Mouse (Mus musculus) regulatory T cell (primary cell): ENCODE measurements around the gene Ppm1h.

Experiments used
- in situ Hi-C: fragments of 300-600 bp; cut with MboI, MseI; formaldehyde crosslinking; loops from one replicate; pipeline ENCODE4 v1.15.1; 2025; ENCODE audit warnings: high pct_unique_total_duplicates

The Ppm1h gene

DNA sequence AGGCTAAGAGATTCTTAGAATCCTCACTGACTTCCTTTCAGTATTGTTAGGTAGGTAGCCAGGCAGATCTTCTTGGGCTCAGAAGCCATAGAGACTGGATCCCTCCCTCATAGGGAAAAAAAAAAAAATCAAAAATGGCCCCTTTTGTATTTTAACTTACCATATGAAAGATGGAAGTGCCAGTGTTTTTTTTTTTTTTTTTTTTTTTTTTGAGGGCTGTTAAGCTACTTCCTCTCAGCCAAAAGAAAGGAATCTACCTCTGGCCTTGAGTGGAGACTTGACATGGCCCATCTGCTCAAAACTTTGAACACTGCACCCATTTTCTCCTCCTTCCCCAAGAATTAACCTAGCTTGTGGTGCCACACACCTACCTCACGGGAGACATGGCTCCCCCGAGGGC is 127.3 kb downstream of the Ppm1h start:
- in situ Hi-C loops: loop anchor here (5.0 to 10.0 kb wide), 2 partner anchors 249 to 279 kb away; no protein-coding TSS in a partner anchor

DNA sequence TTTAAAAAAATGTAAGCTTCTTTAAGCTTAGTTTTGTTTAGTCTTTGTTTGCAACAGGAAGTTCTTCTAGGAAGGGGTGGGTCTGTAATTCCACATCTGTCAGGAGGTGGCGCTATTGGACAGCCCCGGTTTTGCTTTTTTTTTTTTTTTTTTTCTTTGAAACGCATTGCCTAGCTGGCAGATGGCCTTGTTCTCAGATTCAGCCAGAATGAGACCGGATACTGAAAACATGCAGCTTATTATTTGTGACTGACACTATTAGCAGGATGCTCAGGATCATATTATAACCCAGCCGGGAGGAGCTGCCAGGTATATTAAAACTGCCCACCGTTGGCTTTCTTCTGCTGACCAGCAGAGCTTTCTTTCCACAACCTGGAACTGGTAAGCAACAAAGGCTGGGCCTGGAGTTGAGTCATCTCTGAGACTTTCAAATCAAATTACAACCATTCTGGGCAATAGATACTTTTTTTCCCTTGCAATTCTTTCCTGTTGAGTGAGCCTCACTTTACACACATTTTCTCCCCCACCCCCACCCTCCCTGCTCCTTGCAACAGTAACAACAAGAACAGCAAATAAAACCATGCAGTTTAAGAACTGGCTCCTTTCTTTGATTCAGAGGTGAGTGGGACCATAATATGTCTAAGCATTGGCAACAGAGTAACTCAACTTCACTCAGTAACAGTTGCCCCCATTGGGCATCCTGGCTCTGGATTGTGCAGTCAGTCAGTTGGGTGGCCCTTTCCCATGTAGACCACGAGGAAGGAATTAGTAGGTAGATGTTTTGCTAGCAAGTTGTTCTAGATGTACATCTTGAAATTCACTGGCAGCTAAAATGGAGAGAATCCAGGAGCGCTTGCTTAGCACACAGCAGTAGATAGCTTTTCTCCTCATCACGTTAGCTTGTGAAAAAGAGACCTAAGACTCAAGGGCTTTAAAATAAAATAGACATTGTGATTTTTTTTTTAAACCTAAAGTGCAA is 128.9 kb downstream of the Ppm1h start:
- in situ Hi-C loops: loop anchor here (5.0 to 10.0 kb wide), 2 partner anchors 250 to 277 kb away; no protein-coding TSS in a partner anchor

DNA sequence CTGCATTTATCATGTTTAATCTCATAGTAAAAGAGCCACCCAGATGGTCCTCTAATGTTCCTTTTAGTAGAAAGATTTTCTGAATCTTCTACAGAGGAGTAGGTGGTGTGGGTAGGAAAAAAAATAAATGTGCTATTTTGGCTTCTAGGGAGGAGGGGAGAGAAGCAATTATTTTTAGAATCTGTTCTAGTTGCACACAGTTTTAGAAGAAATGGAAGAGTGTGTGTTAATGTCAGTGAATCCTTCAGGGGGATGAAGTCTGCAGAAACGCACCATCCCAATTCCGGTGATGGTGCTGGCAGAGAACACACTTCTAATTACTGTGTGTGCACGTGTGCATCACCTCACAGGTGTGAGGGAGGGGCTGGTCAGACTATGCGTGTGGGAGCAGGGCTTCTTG is 129.6 kb downstream of the Ppm1h start:
- in situ Hi-C loops: loop anchor here (5.0 to 10.0 kb wide), 2 partner anchors 251 to 277 kb away; no protein-coding TSS in a partner anchor

DNA sequence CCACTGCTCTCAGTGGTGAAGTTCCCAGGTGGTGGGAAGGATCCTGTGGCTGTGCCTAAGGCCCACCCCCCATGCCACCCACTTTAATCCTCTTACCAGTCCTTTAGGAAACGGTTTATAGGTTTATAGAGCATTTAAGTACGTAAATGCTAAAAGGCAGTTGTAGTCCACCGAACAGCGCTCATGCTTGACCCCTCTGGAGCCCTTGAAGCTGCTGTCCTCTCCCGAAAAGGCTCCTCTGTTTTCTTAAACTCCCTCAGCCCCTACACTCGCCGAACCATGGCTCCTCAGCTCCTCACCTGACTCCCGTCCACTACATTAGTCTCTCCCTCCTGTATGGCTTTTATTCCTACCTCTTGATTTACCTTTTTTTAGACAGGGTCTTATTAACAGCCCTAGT is 131.3 kb downstream of the Ppm1h start:
- in situ Hi-C loops: loop anchor here (5.0 to 10.0 kb wide), 2 partner anchors 253 to 275 kb away; no protein-coding TSS in a partner anchor

DNA sequence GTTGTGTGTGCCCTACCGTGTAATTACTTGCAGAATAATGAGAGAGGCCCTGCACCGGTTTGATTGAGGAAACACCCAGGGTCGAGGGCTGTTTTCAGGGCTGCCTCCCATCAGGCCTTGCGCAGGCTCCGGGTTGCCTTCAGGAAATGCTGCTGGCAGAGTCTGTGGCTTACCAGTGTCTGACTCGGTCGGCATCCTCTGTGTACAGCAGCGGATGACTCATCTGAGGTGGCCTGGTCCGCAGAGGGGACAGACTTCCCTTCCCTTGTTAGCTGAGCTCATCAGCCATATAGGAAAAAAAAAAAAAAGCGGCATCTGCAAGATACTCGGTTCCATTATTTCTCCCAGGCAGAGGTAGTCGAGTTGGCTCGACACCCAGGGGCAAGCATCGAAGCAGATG is 136.5 kb downstream of the Ppm1h start:
- in situ Hi-C loops: no loop called here

DNA sequence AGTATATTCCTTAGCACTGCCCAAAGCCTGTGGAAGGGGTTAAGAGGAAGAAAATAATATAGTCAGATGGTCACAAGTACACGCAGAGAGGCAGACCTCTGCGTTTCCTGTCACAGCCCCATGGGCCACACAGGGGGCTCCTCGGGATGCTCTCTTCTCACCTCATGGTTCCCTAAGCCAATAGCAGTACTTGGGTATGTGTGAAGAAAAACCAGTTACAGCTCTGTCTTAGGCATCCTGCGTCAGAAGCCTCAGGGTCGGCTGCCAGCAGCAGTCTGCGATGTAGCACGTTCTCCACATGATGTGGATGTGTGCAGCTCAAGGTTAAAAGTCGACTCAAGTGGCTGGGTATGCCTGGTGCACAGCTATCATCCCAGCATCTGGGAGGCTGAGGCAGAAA is 139.2 kb downstream of the Ppm1h start:
- in situ Hi-C loops: no loop called here

DNA sequence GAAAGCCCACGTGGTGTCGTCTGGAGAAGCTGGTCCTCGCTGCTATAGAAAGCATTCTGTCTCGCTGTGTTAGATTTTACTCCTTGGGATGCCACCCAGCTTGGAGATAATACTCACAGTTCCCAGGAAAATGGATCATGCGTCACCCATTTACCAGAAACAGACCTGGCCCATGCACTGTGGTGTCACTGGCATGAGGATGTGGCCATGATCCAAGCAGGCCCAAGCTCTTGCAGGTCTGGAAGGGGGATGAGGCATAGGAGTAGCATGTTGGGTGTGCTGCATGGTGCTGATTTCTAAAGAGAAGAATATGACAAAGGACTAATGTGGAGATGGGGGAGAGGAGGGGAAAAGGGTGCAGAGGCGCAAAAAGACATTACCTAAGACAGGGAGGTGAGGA is 141.2 kb downstream of the Ppm1h start:
- in situ Hi-C loops: no loop called here

DNA sequence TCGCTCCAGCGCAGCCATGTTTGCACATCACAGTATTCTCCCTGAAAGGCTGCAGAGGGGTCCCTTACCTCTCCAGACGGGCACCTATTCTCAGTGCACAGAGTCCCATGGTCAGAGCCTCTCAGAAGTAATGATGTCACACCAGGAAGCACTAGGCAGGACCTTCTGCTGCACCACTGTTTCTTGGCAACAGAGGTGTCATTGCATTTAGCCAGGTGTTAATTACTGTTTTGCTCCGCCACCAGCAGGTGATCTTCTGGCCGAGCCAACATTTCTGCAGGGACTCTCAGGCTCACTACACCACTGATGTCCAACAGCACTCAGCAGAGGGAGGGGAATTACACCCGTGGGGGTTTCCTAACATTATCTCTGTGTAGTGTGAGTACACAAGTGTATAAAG is 143.0 kb downstream of the Ppm1h start:
- in situ Hi-C loops: no loop called here

DNA sequence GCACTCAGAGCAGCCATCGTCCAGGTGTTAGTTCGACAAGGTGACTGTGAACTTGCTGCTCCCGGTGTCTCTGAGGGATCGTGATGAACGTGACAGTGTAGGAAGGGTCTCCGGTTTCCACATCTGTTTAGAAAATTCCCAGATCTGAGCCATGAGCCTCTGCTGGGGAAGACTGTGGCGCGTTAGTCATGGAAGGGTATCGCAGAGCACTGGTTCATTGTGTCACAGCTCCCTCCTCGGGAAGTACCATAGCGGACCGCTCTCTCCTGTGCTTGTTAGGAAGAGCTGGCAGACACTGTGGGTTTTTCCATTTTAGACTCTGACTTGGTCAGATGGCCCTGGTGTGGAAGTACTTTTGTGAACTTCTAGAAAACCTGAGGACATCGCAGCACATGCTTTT is 145.1 kb downstream of the Ppm1h start:
- in situ Hi-C loops: no loop called here

DNA sequence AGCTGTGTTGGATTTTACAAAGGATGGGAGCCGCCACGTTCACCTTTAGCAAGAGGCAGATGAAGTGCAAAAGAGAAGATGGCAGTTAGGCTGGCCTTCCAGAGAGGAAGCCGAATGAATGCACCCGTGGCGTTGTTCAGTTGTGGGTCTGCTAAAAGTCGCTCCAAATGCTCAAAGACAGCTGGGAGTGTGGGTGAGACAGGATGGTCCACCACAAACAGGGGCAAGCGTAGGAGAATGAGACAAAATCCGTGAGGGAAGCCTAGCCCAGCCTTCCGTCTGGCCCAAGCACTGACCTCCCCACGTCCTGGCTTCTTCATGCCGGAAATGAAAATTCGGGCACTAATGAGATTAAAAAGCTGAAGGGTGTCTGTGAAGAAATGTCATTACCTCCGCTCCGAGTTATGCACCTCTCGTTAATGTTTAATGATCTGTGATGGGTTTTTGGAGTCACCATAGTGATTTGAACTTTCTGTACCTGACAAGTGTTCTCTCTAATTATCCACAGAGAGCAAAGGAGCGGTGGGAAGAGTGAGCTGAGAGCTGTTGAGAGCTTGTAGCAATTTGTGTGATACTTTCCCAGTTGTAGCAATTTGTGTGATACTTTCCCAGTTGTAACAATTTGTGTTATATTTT is 148.3 kb downstream of the Ppm1h start:
- in situ Hi-C loops: no loop called here

DNA sequence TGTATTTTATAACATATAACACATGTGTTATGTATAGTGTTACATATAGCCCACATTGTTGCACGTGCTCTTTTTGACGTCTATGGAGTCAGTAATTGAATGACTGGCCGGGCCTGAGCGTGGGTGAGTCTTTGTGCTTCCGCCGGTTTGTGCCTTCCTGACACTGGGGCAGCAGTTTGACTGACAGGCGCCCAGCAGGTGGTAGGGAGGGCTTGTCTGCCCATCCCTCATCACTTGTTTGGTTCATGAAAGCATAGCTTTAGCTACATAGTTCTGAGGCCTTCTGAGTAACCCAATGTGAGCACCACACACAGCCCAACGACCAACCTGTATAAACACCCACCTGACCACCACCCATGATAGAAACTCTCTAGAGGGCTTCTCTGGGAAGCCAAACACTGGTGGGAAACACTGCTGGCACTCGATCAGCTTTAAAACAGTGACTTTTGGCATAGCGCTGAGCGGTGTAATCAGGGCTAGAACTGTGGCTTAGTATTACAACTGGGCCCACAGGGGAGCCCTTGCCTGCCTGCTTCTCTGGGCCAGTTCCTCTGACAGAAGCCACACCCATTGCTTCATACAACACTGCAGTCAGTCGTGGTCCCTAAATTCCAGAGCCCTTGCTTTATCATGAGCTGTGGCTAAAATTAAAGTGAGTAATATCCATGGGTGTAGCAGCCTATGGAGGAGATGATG is 149.3 kb downstream of the Ppm1h start:
- in situ Hi-C loops: no loop called here

DNA sequence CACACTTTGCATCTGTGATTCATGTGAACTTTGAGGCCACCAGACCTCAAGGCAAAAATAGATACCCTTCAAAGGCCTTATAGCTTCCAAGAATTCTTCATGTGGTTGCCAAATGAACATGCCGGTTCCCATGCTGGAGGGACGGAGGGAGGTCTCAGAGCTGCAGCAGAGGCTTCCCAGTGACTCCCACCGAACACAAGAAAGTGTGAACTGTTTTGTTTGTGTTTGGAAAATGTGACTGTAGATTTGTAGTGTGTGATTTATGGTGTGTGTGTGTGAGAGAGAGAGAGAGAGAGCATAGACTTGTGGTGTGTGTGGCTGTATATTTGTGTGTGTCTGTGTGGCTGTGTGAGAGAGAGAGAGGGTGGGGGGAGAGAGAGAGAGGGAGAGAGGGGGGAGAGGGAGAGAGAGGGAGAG is 151.2 kb downstream of the Ppm1h start:
- in situ Hi-C loops: no loop called here

DNA sequence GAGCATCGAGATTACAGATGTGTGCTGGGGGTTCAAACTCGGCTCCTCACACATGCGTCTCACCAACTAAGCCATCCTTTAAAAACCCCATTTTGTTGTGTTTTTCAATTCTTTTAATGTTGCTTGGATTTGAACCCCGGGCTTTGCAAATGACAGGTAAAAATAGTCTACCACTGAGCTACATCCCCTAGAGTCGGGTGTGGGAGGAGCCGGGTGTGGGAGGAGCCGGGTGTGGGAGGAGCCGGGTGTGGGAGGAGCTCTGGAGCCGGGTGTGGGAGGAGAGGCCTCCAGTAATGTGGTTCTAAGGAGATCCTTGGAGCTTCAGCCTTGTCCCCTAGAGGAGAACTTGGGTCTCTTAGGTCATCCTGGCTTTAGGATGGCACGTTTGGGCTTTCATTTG is 152.1 kb downstream of the Ppm1h start:
- in situ Hi-C loops: no loop called here

DNA sequence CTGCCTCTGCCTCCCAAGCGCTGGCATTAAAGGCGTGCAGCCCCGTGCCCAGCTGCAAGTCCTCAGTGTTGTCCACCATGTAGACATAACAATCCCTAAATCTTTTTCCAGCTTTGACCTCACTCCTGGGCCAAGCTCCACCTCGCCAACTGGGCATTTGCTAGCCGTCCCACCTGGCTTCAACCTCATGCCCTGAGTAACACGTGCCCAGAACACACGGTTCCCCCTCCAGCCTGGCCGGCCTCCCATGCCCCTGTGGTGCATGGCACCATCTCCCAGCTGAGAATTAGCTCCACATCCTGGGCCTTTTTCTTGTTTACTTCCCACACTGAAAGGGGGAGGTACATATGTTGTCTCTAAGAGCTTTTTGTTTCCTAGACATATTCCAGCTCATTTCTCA is 163.5 kb downstream of the Ppm1h start:
- in situ Hi-C loops: no loop called here

DNA sequence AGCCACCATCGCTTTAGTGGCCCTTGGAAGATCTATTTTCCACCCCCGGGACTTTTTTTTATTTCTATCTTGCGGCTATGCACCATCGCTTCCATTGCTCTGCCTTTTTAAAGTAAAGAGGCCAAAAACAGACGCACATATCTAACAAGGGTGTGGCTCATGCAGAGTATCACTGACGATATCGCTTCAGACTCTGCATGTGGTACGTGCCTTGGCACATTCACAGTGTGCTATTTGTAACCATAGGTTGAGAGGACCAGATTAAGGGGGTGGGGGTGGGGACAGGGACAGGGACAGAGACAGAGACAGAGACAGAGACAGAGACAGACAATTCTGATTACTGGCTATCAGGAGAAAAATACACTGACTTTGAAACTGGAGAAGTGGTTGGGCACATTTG is 164.4 kb downstream of the Ppm1h start:
- in situ Hi-C loops: no loop called here

DNA sequence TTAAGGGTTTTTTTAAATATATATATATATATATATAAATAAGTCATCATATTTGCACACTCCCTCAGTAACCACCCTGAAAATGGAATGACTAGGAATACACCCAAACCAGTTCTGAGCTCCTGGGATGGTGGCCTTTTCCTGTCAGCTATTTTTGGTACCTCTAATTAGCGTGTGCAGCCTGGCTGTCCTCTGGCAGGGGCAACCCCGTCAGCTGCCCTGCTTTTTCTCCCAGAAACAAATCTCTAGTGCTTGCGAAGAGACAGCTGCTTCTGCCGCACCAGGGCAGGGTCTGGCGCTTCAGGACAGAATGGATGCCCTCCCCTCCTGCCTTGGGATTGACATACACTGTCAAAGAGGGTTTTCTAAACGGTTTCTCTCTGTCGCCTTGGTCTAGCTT is 166.9 kb downstream of the Ppm1h start:
- in situ Hi-C loops: no loop called here

DNA sequence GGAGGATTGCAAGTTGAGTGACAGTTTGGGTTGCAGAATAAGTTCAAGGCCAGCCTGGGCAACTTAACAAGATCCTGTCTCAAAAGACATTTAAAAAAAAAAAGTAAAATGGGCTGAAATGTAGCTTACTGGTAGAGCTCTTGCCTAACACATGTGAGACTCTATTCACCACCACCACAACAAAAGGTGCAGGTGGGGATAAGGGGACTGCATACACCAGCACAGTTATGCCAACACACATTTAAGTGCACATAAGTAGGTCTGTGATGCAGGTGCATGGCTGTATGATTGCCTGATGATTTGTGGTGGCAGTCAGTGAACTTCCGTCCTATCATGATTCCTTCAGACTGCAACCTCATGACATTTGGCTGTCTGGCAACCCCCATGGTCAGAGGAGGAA is 167.9 kb downstream of the Ppm1h start:
- in situ Hi-C loops: no loop called here

DNA sequence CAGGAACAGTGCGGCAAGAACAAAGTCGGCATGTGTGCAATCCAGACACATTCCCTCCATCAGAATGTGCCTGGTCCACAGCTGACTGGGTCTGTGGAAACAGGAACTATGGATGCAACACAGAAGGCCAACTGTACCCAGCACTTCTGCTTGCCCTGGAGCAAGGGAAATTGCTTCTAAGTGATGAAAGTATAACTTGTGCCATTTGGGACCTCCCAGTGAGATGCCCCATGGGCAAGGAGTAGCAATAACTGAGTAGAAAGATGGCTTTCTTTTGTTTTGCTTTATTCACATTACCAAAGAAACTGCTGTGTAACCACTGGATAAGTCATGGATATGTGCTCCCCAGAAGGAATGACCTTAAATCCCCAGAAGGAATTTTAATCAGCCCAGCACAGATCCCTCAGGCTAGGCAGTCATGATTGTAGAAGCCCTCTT is 169.5 kb downstream of the Ppm1h start:
- in situ Hi-C loops: no loop called here

DNA sequence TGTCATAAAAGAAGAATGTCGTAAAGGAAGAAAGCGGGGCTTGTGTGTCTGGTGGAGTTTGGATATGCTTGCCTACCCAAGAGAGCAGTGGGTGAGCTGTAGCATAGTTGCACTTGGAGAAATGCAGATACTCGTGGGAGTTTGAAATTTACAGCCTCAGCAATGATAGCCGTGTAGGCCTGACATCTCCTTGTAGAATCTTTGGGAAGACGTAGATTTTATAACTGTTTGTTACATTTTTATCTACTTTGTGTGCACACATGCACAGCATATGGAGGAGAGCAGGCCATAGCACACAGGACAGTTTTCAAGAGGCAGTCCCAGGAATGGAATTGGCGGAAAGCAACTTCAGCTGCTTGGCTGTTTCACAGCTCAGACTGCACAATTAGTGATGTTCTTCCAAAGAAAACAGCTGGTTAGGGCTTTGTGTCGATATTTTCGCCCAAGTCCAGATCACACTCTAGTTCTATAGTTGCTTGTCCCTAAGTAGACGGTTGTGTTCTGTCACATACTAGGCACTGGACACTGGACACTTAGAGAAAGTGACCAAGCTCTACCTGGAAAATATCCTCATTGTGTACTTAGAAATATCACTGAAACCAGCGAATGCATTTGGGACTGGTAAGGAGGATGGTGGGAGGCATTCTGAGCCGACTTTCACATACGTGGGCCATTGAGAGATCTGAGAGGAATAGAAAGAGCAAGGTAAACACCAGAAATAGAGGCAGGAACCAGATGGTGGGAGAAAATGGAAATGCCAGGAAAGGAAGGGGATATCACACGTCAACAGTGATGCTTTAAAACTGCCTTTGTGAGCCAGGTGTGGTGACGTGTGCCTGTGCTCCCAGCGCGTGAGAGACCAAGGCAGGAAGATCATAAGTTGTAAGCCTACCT is 173.0 kb downstream of the Ppm1h start:
- in situ Hi-C loops: no loop called here

DNA sequence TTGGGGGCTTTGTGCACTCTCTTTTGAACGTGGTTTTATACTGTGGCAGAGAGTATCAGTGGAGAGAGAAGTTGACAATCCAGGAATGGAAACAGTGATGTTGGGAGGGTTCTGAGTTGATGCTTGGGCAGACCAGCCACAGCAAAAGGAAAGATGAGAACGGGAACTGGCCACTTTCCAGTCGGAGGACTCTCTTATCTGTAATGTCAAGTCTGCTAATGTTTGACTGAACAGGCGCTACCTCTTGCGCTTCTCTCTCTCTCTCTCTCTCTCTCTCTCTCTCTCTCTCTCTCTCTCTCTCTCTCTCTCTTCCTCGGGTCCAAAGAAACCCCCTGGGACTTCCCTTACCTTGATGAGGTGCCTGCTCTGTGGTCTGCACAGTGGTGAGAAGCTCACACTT is 176.0 kb downstream of the Ppm1h start:
- in situ Hi-C loops: no loop called here

DNA sequence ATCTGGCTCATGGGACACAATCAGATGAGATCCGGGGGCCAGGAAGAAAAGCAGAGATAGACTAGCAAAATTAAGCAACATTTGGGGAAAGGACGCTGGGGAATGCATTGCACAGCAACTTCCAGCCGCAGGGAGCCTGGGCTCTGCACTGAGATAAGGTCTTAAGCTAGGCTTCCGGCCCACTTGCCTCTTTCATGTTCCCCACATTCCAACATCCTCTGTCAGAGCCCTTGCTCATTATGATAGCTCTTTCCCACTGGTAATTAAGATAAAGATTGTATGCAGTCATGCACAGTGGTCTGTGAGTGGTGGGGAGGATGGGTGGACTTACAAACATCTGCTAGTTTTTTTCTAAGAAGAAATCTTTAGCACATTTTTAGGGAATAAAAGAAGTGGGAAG is 176.6 kb downstream of the Ppm1h start:
- in situ Hi-C loops: no loop called here
